Mouse (Mus musculus): ENCODE data around the gene Haspin.
"Not testable (repeated sequence)": the region's sequence is repeated elsewhere in the genome, so short reads cannot be mapped to it uniquely, and the experiment has no call there.

The Haspin gene

DNA sequence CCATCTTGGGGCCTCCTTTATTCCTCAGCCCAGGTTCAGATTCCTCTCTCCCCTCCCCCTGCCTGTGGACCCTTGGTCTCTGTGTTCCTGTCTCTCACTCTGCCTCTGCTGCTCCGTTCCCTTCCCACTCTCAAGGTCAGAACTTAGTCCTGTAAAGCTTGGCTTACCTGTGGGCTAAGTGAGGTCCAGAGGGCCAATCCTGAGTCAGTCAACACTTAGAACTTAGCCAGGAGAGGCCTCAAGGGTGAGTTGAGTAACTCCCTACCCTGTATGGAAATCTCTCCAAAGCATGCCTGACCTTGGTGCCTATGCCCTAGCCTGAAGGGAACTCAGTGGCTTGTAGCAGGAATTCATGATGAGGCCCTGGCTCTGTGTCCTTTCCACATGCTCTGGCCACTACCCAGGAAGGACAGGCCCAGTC lies 6.2 kb upstream of the Haspin start:
- in situ Hi-C loops (cut with MseI, MboI), result no loop called here

DNA sequence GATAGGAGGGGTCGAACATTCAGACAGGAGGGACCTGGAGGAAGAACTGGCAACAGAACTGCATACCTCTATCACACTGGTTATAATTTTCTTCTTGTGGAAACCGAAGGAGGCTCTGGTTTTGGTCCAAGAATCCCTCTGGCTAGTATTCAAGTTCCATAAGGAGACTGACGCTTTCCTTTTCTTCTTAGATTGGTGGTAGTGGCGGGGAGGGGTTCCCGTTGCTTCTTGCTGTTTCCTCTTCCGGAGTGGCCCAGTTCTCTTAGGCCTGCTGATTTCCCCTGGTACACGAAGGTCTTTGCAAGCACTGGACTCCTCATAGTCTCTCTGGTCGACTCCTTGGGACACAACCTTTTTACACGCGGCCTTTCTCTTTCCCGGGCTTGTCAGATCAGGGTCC lies 978 bp downstream of the Haspin start:
- in situ Hi-C loops (cut with MseI, MboI), result no loop called here

DNA sequence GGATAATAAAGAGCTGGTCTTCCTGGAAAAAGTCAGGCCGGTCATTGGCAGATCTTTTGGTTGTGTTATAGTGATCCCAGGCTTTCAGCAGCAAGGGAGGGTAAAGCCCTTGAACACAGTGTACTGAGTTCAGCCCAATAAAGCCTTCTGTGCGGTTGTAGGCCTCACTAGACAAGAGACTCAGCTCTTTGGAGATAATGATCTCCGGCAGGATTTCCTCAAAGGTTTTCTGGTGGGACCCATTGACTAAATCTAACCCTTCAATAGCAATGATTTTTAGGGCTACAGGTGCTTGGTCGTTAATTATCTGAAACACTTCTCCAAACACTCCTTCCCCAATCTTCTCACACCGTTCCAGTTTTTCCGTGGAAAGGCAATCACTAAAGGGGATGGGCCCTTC lies 1.5 kb downstream of the Haspin start:
- in situ Hi-C loops (cut with MseI, MboI), result no loop called here

DNA sequence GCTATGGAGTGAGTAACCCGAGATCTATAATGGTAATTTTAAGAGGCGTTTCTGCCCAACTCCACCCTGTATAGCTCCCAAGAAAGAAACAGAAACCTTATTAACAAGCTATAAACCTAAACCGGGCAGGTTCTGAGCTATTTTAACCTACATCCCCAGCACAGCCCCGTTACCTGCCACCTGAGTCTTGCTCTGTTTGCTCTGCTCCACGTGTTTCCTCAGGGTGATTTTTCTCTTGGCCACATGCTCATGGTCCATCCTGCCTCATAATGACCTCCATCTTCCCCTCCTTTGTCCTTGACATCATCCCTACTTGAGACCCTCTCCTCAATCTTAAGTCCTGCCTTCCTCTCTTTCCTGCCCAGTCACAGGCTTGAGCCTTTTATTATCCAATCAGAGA lies 3.9 kb downstream of the Haspin start:
- in situ Hi-C loops (cut with MseI, MboI), result no loop called here

- in situ Hi-C loops (cut with MseI, MboI), result no loop called here
Observed at GRCm38 (mm10) chr11:73132999-73133398, 5.1 kb downstream of the Haspin start.

DNA sequence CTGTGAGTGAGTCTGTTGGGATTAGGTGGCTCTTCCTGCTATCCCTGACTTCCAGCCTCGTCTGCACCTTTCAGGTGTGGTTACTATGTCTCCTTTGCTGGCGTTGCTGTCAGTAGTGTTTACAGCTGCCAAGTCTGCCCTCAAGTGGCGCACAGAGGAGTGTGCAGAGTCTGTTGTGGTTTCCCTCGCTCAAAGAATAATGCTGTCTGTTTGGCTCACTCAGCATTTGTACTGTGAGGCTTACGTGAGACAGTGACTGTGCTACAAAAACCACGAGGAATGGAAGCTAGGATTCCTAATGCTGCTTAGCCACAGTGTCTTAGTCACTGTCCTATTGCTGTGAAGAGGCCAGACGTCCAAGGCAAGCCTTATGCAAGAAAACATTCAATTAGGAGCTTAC lies 7.1 kb downstream of the Haspin start:
- in situ Hi-C loops (cut with MseI, MboI), result no loop called here

GRCm38 (mm10) chr11:73126495-73126894 lies 11.6 kb downstream of the Haspin start:
- in situ Hi-C loops (cut with MseI, MboI), result no loop called here

DNA sequence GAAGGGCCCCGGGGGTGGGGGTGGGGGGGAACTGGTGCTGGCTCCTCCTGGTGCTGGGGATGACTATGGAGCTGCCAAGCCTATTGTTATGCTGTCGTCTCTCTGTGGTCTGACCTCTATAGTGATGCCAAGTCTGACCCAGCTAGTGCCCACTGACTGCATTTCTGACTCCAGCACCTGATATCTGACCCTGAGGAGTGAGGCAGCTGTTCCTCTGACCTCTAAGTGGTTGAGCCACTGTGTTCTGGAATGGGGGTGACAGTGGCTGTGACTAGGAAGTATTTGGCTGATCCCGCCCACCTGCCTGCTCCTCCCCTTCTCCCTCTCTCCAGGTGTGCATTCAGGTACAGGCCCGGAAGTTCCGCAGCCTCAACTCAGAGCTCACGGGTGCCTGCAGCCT lies 26.7 kb downstream of the Haspin start:
- in situ Hi-C loops (cut with MseI, MboI), result no loop called here

DNA sequence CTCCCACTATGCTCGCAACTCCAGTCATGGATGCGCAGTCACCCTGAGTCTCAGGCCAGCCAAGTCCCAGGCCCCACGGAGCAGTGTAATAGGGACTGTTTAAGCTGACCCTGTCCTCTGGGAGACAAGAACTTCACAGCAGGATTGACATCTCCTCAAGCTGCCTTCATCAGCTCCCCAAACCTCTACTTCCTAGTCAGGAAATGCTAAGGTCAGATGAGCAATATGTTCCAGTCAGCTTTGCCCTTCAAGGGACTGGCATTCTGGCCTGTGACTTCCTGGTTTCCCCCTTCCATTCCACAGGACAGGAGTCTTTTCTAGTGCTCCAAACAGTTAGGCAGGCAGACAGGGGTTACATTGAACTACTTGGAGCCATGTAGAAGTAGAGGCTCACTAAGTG lies 28.2 kb downstream of the Haspin start:
- in situ Hi-C loops (cut with MseI, MboI), result no loop called here

GRCm38 (mm10) chr11:73108898-73109625 lies 29.0 kb downstream of the Haspin start:
- in situ Hi-C loops (cut with MseI, MboI), result no loop called here

DNA sequence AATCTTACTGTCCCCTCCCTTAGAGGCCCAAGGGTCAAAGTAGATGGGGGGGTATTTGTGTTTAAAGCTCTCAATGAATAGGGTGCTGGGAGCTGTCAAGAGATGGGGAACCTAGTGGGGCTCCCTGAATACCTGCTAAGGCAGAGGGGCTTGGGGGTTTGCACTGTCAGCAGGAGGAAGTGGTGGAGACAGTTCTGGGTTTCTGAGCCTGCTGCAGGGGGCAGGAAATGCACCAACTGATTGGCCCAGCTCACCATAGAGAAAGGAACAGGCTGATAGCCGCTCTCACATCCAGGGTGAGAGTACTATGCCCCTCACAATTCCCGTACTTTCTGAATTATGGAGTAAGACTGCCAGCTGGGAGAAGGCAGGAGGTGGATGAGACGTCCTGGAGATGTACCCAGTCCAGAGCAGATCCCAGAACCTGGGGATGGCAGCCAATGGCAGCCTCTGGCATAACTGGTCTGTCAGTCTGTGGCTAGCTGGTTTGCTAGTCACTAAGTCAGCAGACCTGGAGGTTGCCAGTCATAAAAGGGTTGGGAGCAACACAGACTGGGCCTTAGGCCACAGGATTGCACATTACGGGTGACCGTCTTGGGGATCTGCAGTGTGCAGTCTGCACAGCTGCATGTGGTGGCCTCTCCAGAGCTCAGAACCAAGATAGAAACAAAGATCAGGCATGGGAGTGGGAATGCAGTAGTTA lies 29.7 kb downstream of the Haspin start:
- in situ Hi-C loops (cut with MseI, MboI), result no loop called here

DNA sequence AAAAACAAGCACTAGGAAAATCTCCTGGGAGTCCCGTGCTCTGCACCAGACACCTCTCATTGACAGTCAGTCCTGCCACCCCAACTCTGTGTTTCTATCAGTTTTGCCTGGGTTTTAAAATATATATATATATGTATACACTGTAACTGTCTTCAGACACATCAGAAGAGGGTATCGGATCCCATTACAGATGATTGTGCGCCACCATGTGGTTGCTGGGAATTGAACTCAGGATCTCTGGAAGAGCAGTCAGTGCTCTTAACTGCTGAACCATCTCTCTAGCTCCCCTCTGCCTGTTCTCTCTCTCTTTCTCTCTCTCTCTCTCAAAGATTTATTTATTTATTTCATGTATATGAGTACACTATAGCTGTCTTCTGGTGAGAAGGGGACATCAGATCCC lies 30.7 kb downstream of the Haspin start:
- in situ Hi-C loops (cut with MseI, MboI), result not testable (repeated sequence)

DNA sequence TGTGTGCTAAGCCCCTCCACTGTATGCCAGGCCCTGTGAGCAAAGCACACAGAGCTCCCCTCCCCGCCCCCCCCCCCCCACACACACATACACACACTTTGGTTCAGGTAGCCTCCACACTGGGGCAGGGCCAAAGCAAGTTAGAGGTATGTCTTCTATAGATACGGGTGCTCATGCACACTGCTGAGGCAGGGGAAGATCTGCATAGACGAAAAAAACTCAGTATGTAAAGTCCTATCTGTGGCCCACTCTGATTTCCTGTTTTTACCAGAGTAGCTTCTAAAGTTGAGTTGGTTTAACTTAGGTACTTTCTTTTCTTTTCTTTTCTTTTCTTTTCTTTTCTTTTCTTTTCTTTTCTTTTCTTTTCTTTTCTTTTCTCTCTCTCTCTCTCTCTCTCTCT lies 32.8 kb downstream of the Haspin start:
- in situ Hi-C loops (cut with MseI, MboI), result no loop called here

DNA sequence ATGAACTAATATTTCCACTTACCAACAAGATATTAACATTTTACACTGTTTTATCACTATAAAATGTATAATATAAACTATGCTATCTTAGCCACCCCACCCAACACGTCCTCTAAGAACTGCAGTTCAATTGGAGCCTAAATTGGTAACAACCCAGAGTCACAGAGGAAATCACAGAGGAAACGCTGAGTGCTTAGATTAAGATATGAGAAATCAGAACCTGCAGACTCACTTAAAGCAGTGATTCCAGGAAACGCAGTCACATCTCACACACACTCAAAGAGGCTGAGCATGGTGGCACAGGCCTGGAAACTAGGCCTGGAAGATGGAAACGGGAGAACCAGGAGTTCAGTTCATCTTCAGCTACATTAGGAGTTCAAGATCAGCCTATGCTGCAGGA lies 36.8 kb downstream of the Haspin start:
- in situ Hi-C loops (cut with MseI, MboI), result no loop called here

DNA sequence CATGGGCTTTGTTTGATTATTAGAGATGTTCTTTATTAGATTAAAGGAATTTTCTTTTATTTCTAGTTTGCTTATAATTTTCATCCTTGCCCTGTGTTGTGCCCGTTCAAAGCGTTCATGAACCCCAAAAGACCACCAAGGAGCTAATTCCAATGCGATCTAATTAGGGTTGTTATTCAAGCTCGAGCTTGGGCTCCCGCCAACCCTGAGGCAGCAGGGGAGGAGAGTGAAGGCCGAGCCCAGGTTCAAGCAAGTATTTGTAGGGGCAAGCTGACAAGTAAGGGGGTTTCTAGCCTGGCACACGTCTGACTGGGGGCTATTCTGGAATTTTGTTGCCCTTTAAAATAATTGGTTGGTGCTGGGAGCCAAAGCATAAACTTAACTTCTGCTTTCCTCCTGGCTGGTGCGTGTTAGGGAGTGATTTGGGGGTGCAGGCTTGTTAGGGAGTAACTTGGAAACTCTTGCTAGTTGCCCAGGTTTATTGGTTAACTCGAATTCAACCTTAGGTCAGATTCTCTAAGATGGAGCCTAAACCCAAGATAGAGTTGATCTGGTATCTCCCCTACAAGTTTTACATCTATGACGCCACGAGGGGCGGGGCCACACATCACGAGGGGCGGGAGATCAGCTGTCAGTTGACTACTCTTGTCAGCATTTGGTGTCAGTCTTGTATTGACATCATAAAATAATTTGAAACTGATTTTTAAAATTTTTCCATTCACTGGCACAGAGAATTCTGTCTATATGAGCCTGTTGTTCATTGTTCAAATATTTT lies 37.9 kb downstream of the Haspin start:
- in situ Hi-C loops (cut with MseI, MboI), result no loop called here

DNA sequence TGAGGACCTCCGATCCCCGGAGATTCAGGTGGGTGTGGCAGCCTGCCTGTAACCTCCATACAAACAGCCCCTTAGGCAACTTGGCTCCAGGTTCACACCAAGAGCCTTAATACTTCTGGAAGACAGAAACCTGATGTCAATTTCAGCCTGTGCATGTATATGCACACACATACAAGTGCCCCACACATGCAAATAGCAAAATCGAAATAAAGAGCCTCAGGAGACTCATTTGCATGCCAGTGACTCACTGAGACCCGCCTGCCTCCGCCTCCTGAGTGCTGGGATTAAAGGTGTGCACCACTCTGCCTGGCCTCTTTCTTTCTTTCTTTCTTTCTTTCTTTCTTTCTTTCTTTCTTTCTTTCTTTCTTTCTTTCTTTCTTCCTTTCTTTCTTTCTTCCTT lies 39.2 kb downstream of the Haspin start:
- in situ Hi-C loops (cut with MseI, MboI), result no loop called here

DNA sequence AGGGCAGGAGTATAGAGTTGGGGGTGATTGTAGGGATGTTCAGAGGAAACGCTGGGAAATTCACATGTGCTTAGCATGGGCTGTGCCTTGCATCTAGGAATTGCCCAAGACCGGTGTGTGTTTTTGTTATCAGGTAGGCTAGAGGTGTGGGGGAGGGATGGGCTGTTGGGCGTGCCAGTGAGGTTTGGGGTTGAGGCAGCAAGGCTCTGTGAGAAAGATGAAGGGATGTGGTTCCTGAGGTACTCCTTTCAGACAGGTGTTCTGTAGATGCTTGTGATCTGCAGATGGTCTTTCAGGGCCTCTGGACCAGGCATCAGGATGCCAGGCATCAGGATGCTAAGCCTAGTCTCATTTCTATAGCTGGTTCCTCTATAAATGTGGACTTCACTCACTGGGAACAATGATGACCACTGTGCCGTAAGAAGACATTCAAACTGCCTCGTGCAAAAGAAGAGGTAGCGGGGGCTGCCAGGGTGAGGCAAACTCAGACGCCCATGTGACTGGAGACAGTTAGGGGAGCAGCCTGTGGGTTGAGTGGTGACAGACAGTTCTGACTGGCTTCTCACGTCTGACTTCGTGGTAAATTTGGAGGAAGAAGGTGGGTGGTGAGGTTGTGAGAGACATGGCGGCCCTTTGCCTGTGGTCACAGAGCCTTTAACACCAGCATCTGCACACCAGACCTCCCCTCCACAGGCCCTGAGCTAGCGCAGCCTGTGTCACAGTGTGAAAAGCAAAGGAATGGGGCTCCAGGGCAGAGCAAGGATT lies 43.7 kb downstream of the Haspin start:
- in situ Hi-C loops (cut with MseI, MboI), result no loop called here

DNA sequence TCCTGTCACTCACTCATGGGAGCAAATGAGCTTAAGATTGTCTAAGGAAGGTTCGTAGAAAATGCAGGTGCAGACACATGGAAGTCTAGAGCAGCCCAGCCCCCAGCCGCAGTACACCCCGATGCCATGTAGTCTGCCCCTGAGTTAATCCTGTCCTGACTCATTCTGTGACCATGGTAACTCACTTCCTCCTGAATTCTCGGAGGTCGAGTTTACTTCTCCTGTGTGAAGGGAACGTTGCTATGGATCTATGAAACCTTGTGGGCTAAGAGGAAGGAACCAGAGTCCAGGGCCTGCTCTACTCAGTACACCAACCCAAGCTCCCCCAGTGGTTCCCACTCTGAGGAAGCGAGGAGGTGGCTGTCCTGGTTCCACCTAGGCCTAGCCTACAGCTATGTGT lies 45.2 kb downstream of the Haspin start:
- in situ Hi-C loops (cut with MseI, MboI), result no loop called here

GRCm38 (mm10) chr11:73092057-73092456 lies 46.0 kb downstream of the Haspin start:
- in situ Hi-C loops (cut with MseI, MboI), result no loop called here

GRCm38 (mm10) chr11:73090826-73091225 lies 47.3 kb downstream of the Haspin start:
- in situ Hi-C loops (cut with MseI, MboI), result no loop called here

GRCm38 (mm10) chr11:73090283-73090682 lies 47.8 kb downstream of the Haspin start, which contains the start of gene Itgae:
Gene Itgae (plus strand): TSS chr11:73090583.
- in situ Hi-C loops (cut with MseI, MboI), result no loop called here
